Mouse (Mus musculus): ENCODE measurements around the gene F11.

- TF ChIP-seq CTCF (IDR thresholded peaks at IDR 0.05; ENCODE audit: low read depth, low read length) (no peak), POLR2A (IDR thresholded peaks at IDR 0.05; ENCODE audit: extremely low read depth, insufficient read depth, low read length) (no peak)
These were observed 59.4 kb downstream of the F11 start for GRCm38 (mm10) chr8:45202476-45202875.
